10 mouse cellular contexts compared by ENCODE assay signal in the genomic region with DNA sequence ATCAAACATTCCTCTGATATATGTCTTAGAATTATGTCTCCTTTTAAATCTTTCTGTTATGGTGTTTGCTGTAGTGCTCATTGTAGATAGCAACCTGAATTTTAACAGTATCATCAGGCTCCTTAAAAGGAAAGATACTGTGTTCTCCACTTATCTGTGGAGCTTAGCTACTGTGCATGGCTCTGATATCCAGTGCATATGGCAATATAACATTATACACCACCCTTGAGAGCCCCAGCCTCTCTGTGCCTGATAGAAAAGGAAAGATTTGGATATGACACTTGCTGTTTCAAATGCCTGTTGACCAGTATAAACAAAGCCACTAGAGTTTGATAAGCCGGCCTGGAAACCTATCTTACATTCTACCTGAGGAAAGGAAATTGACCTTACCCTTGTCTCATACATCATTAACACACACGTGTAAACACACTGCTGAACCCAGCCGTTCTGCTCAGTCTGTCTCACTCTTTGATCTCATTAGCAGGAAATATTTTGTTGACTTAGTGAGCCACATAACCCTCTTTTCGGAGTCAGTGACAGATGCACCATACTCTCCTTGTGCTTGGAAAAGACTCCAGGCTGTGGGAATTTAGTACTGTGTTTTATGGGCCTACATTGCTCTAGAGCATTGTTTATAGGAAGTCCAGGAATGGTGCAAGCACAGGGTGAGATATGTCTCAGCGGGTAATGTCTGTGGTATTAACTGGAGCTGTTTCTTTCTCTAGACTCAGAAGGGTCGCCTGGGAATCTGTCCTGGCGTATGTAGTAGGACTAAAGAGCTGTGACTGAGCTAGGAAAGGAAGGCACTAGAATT. TPM values are rescaled to one million over a fixed set of nuclear protein-coding genes. Genes with fewer than 3 reads are reported as not detected.
DNase-seq lines count a peak whose midpoint lies in the region; ATAC-seq and TF ChIP-seq lines count a peak whose summit lies in the region.
"Had no signal": no experiment of that assay in that cellular context is flagged by ENCODE, and none has a peak within 500 bp of the region (broad histone marks: within the 10 kb centered on the region; RNA-seq: fewer than 3 reads in every experiment).

No protein-coding gene starts in this region.

- no peak for TF ChIP-seq EP300 in lung, postnatal 0 days (IDR thresholded peaks at IDR 0.05)
- no peak for TF ChIP-seq EP300 in stomach, postnatal 0 days (optimal IDR thresholded peaks at IDR 0.05)

- H3K4me3 ChIP-seq in embryonic facial prominence, embryonic 13.5 days: no peak overlapping the region
- no peak overlapping the region for H3K4me3 ChIP-seq in embryonic facial prominence, embryonic 10.5 days
- no peak overlapping the region for H3K4me3 ChIP-seq in lung, postnatal 0 days (ENCODE audit: low read depth, low read length)
- H3K4me3 ChIP-seq in liver, embryonic 13.5 days (replicated peaks): peak overlapping the region; percentile 14; the same call in 1 of the 2 replicates
- H3K4me3 ChIP-seq in stomach, postnatal 0 days (ENCODE audit: low read depth, low read length): no peak overlapping the region

- peaks cover 14% of the 10 kb centered on the region; the same call in 1 of the 2 replicates for H3K4me1 ChIP-seq in embryonic facial prominence, embryonic 13.5 days
- H3K4me1 ChIP-seq in embryonic facial prominence, embryonic 10.5 days: peaks cover 10% of the 10 kb centered on the region
- peaks cover 13% of the 10 kb centered on the region; the same call in 1 of the 2 replicates for H3K4me1 ChIP-seq in lung, postnatal 0 days (ENCODE audit: insufficient read depth, low read depth, low read length)
- H3K4me1 ChIP-seq in liver, embryonic 13.5 days (replicated peaks): peaks cover 83% of the 10 kb centered on the region
- no peaks in the 10 kb centered on the region for H3K4me1 ChIP-seq in stomach, postnatal 0 days (replicated peaks; ENCODE audit: control insufficient read depth, insufficient read depth)

- H3K9ac ChIP-seq in embryonic facial prominence, embryonic 13.5 days: no peak overlapping the region
- H3K9ac ChIP-seq in lung, postnatal 0 days (replicated peaks; ENCODE audit: low read depth): no peak overlapping the region
- peak overlapping the region; percentile 57 for H3K9ac ChIP-seq in liver, embryonic 13.5 days
- H3K9ac ChIP-seq in stomach, postnatal 0 days (ENCODE audit: low read length): no peak overlapping the region

- WGBS in embryonic facial prominence, embryonic 13.5 days: 79% methylated on average over 7 of the region's 7 CpGs
- 80% methylated on average over 7 of the region's 7 CpGs for WGBS in embryonic facial prominence, embryonic 10.5 days
- 32% methylated on average over 7 of the region's 7 CpGs for WGBS in lung, postnatal 0 days
- 32% methylated on average over 7 of the region's 7 CpGs for WGBS in liver, embryonic 13.5 days (ENCODE audit: insufficient replicate concordance)
- 26% methylated on average over 7 of the region's 7 CpGs for WGBS in stomach, postnatal 0 days

- no peaks in the 10 kb centered on the region for H3K27me3 ChIP-seq in embryonic facial prominence, embryonic 13.5 days
- H3K27me3 ChIP-seq in embryonic facial prominence, embryonic 10.5 days (replicated peaks; ENCODE audit: low read depth, poor library complexity, severe bottlenecking): no peaks in the 10 kb centered on the region
- no peaks in the 10 kb centered on the region for H3K27me3 ChIP-seq in lung, postnatal 0 days (replicated peaks; ENCODE audit: insufficient read depth, low read length)
- H3K27me3 ChIP-seq in liver, embryonic 13.5 days: no peaks in the 10 kb centered on the region
- no peaks in the 10 kb centered on the region for H3K27me3 ChIP-seq in stomach, postnatal 0 days (ENCODE audit: control insufficient read depth, insufficient read depth, low read length)

- H3K4me2 ChIP-seq in embryonic facial prominence, embryonic 13.5 days: no peak overlapping the region
- no peak overlapping the region for H3K4me2 ChIP-seq in lung, postnatal 0 days (replicated peaks; ENCODE audit: low read depth, low read length)
- H3K4me2 ChIP-seq in liver, embryonic 13.5 days: peak overlapping the region; percentile 59
- no peak overlapping the region for H3K4me2 ChIP-seq in stomach, postnatal 0 days (replicated peaks; ENCODE audit: low read depth)

- TF ChIP-seq CTCF in lung, postnatal 0 days (IDR thresholded peaks at IDR 0.05): no peak
- TF ChIP-seq CTCF in stomach, postnatal 0 days (IDR thresholded peaks at IDR 0.05; ENCODE audit: low read depth): no peak

- H3K9me3 ChIP-seq in embryonic facial prominence, embryonic 13.5 days: no peaks in the 10 kb centered on the region
- no peaks in the 10 kb centered on the region for H3K9me3 ChIP-seq in embryonic facial prominence, embryonic 10.5 days
- no peaks in the 10 kb centered on the region for H3K9me3 ChIP-seq in lung, postnatal 0 days (ENCODE audit: low read length)
- H3K9me3 ChIP-seq in liver, embryonic 13.5 days (replicated peaks): no peaks in the 10 kb centered on the region
- H3K9me3 ChIP-seq in stomach, postnatal 0 days (ENCODE audit: control insufficient read depth, low read length): no peaks in the 10 kb centered on the region

- DNase-seq in embryonic facial prominence, embryonic 10.5 days (ENCODE audit: low spot score): no peak
- peak; percentile 26 for DNase-seq in lung, postnatal 0 days (ENCODE audit: low spot score)
- DNase-seq in lung, postnatal 4 days: no peak
- peak; percentile 60 for DNase-seq in liver, embryonic 13.5 days
- no peak for DNase-seq in stomach, postnatal 0 days (ENCODE audit: low spot score)
- DNase-seq in ovary, postnatal 10 days (ENCODE audit: low spot score): no peak
- DNase-seq in adrenal gland, postnatal 10 days: no peak
- DNase-seq: kidney, adult 8-10 months; lung, postnatal 14 days had no signal

- peak overlapping the region; percentile 28; the same call in 1 of the 2 replicates for H3K27ac ChIP-seq in embryonic facial prominence, embryonic 13.5 days
- H3K27ac ChIP-seq in embryonic facial prominence, embryonic 10.5 days (replicated peaks): no peak overlapping the region
- H3K27ac ChIP-seq in lung, postnatal 0 days (ENCODE audit: low read length): peak overlapping the region; percentile 11; the same call in 1 of the 2 replicates
- peak overlapping the region; percentile 86 for H3K27ac ChIP-seq in liver, embryonic 13.5 days
- H3K27ac ChIP-seq in stomach, postnatal 0 days (replicated peaks): 0 out of 2 replicates have a peak overlapping the region, but pooled peaks have one; percentile 41

- no peak for ATAC-seq in embryonic facial prominence, embryonic 13.5 days (ENCODE audit: insufficient number of reproducible peaks, insufficient read depth, low FRiP score, low TSS enrichment, low read depth)
- 0 out of 2 replicates have a peak, but pooled peaks have one; percentile 28 for ATAC-seq in lung, postnatal 0 days
- ATAC-seq in liver, embryonic 13.5 days (ENCODE audit: low read depth): peak; percentile 97
- peak; percentile 76 for ATAC-seq in stomach, postnatal 0 days (ENCODE audit: low FRiP score, low TSS enrichment)

- no peaks in the 10 kb centered on the region; the same call in 1 of the 2 replicates for H3K36me3 ChIP-seq in embryonic facial prominence, embryonic 13.5 days
- 0 out of 2 replicates have a peak, but pooled peaks cover 8% of the 10 kb centered on the region for H3K36me3 ChIP-seq in embryonic facial prominence, embryonic 10.5 days (replicated peaks)
- H3K36me3 ChIP-seq in lung, postnatal 0 days (ENCODE audit: insufficient read depth, low read length): no peaks in the 10 kb centered on the region
- H3K36me3 ChIP-seq in liver, embryonic 13.5 days: no peaks in the 10 kb centered on the region
- H3K36me3 ChIP-seq in stomach, postnatal 0 days (ENCODE audit: control insufficient read depth, insufficient read depth, low read length): no peaks in the 10 kb centered on the region

RNA-seq across cellular contexts. Expression of a gene that starts 9.1 kb away (rescaled TPM):
- polyA plus RNA-seq in embryonic facial prominence, embryonic 13.5 days (2015; fragmentation: Nextera tagmentation; extraction: Ambion mirVana): 9.7 and 10.9 TPM in 2 replicates
- 9.4 and 11.6 TPM in 2 replicates for polyA plus RNA-seq in embryonic facial prominence, embryonic 10.5 days (2016; fragmentation: Nextera tagmentation; extraction: Ambion mirVana)
- 9.5 and 11.0 TPM in 2 replicates for polyA plus RNA-seq in lung, postnatal 0 days (2015; fragmentation: Nextera tagmentation; extraction: Ambion mirVana)
- 3.4 and 5.5 TPM in 2 replicates for polyA plus RNA-seq in liver, embryonic 13.5 days (2015; fragmentation: Nextera tagmentation; extraction: Ambion mirVana)
- 7.4 and 8.9 TPM in 2 replicates for polyA plus RNA-seq in stomach, postnatal 0 days (2015; fragmentation: Nextera tagmentation; extraction: Ambion mirVana)
- 10 to 100 TPM; 27.1 to 28.7 TPM for total RNA-seq in adrenal gland, postnatal 10 days (2021)

Comparison
In these comparisons a context has a peak if more than half of its experiments do, and no peak if none do; other contexts are left out.
1. DNase-seq: peak in lung, postnatal 0 days (single experiment) and liver, embryonic 13.5 days (single experiment); none in embryonic facial prominence, embryonic 10.5 days (single experiment), lung, postnatal 4 days (0 of 2), stomach, postnatal 0 days (single experiment), ovary, postnatal 10 days (single experiment) and adrenal gland, postnatal 10 days (single experiment).